Mouse (Mus musculus) liver, embryonic 14.5 days (tissue): Measurements from ENCODE around the gene Gmcl1. TPM values are rescaled to one million over a fixed set of nuclear protein-coding genes. Genes with fewer than 3 reads are reported as not detected.

Experiments
- ATAC-seq: fragments of 200-750 bp; cut with Nextera tagmentation; 2 replicates; pipeline ENCODE4 v1.8.0; 2017; ENCODE audit warnings: moderate number of reproducible peaks, mild to moderate bottlenecking, moderate library complexity; ENCODE audit not compliant: insufficient read depth
- DNase-seq, 3 experiments: peaks; one replicate each; pipeline ENCODE4 v3.0.0-alpha.2; 2012 to 2013; ENCODE audit warnings: low read depth in 3 of 3, low spot score in 3 of 3
- H3K27ac ChIP-seq: fragments of 300-500 bp; sonication (generic); 2 replicates; pipeline ENCODE4 v1.5.1; 2014; ENCODE audit warnings: moderate library complexity, mild to moderate bottlenecking, control low read depth, inconsistent platforms
- H3K27me3 ChIP-seq: fragments of 300-500 bp; sonication (generic); 2 replicates; pipeline ENCODE4 v1.6.1; 2014; ENCODE audit warnings: mild to moderate bottlenecking, low read length, moderate library complexity; ENCODE audit not compliant: control insufficient read depth, insufficient read depth
- H3K36me3 ChIP-seq: fragments of 300-500 bp; sonication (generic); replicated peaks from 2 replicates; pipeline ENCODE4 v1.6.1; 2014; ENCODE audit warnings: low read depth; ENCODE audit not compliant: control insufficient read depth, insufficient read depth
- H3K4me1 ChIP-seq, 2 experiments: fragments of 200-500 bp in 1 of 2; fragments of 300-500 bp in 1 of 2; sonication (generic) in 1 of 2; replicated peaks; 2 replicates each; pipeline ENCODE4 v1.6.1; 2012 to 2014; ENCODE audit warnings: antibody characterized with exemption in 1 of 2, inconsistent platforms in 1 of 2, low read length in 1 of 2; ENCODE audit not compliant: control insufficient read depth in 2 of 2, insufficient read depth in 2 of 2
- H3K4me2 ChIP-seq: fragments of 300-500 bp; sonication (generic); 2 replicates; pipeline ENCODE4 v1.6.1; 2014; ENCODE audit warnings: low read depth, mild to moderate bottlenecking, control low read depth, moderate library complexity
- H3K4me3 ChIP-seq, 2 experiments: fragments of 200-500 bp in 1 of 2; fragments of 300-500 bp in 1 of 2; sonication (generic) in 1 of 2; 2 replicates each; pipeline ENCODE4 v1.5.1; 2012 to 2014; ENCODE audit warnings: low read depth in 2 of 2, low read length in 2 of 2, mild to moderate bottlenecking in 2 of 2, control low read depth in 1 of 2, inconsistent platforms in 1 of 2, moderate library complexity in 1 of 2; ENCODE audit not compliant: insufficient read depth in 1 of 2
- H3K9ac ChIP-seq: fragments of 300-500 bp; sonication (generic); replicated peaks from 2 replicates; pipeline ENCODE4 v1.6.1; 2014; ENCODE audit warnings: mild to moderate bottlenecking, control low read depth, moderate library complexity
- H3K9me3 ChIP-seq: fragments of 300-500 bp; sonication (generic); 2 replicates; pipeline ENCODE4 v1.6.1; 2016; ENCODE audit warnings: low read length, mixed read lengths; ENCODE audit not compliant: control insufficient read depth
- CTCF ChIP-seq: IDR thresholded peaks from 2 replicates; pipeline ENCODE4 v1.5.1; 2016; ENCODE audit warnings: antibody characterized with exemption, low read depth, control low read depth
- EP300 ChIP-seq: IDR thresholded peaks from 2 replicates; pipeline ENCODE4 v1.6.1; 2016; ENCODE audit warnings: antibody characterized with exemption, low read depth
- WGBS: fragments of 180-500 bp; shearing (Covaris S2); extraction: QIAGEN DNeasy Blood & Tissue Kit; methylation state at CpG from one replicate; pipeline ENCODE4 v1.1.7; 2014; ENCODE audit not compliant: insufficient replicate concordance; 5-methylcytosine and 5-hydroxymethylcytosine counted together
- polyA plus RNA-seq, 2 experiments: library from polyadenylated mRNA; depleted of rRNA in 1 of 2; stranded (reverse) in 1 of 2; unstranded in 1 of 2; fragments of >200 nt; fragmentation: Nextera tagmentation in 1 of 2; extraction: Ambion mirVana in 1 of 2; gene quantifications; 2 replicates each; pipeline versions ENCODE4 v1.2.1 to v1.2.3; 2012 to 2014

Gene Gmcl1
- polyA plus RNA-seq, 2 experiments: 4.8 to 7.4 TPM

GRCm38 (mm10) chr6:86678341-86678740 is 54.8 kb downstream of the Gmcl1 start:
- peaks cover 0 to 2% of the 10 kb centered on the region in 2 experiments; a peak in 1 of 4 replicates for H3K4me1 ChIP-seq
- H3K36me3 ChIP-seq: peaks cover 41% of the 10 kb centered on the region
- H3K27me3 ChIP-seq: no peaks in the 10 kb centered on the region
- 83% methylated on average over 6 of the region's 6 CpGs for WGBS
- no peak for TF ChIP-seq CTCF
- no peak for TF ChIP-seq EP300
- no peak overlapping the region for H3K4me3 ChIP-seq
- no peak overlapping the region for H3K4me2 ChIP-seq
- DNase-seq (no peak), ATAC-seq (no peak)
- H3K9me3 ChIP-seq: no peaks in the 10 kb centered on the region
- H3K27ac ChIP-seq: no peak overlapping the region
- H3K9ac ChIP-seq: no peak overlapping the region

- DNase-seq (peak; percentile 73 to 76 (median 75)), ATAC-seq (no peak)
- Histone ChIP-seq H3K9ac (no peak overlapping the region), H3K27ac (no peak overlapping the region), H3K4me2 (no peak overlapping the region), H3K4me1 (peaks cover 23 to 24% of the 10 kb centered on the region in 2 experiments), H3K36me3 (peaks cover 27% of the 10 kb centered on the region), H3K9me3 (no peaks in the 10 kb centered on the region), H3K4me3 (no peak overlapping the region), H3K27me3 (no peaks in the 10 kb centered on the region)
- TF ChIP-seq EP300 (peak; percentile 43; the same call in 1 of the 2 replicates), CTCF (peak; percentile 95)
- WGBS: 3% methylated on average over 2 of the region's 2 CpGs
Measured at GRCm38 (mm10) chr6:86670873-86671272, 62.3 kb downstream of the Gmcl1 start.

GRCm38 (mm10) chr6:86669240-86669727 is 63.9 kb downstream of the Gmcl1 start:
- DNase-seq (peak; percentile 100), ATAC-seq (peak; percentile 99)
- under 1% methylated on average over 36 of the region's 37 CpGs for WGBS
- Histone ChIP-seq H3K9ac (peak overlapping the region; percentile 86), H3K9me3 (no peaks in the 10 kb centered on the region), H3K4me1 (peaks cover 28 to 35% of the 10 kb centered on the region in 2 experiments), H3K4me3 (peak overlapping the region; percentile 62 to 98), H3K4me2 (peak overlapping the region; percentile 84), H3K27me3 (no peaks in the 10 kb centered on the region), H3K27ac (peak overlapping the region; percentile 84), H3K36me3 (peaks cover 35% of the 10 kb centered on the region)
- TF ChIP-seq CTCF (no peak), EP300 (no peak)

GRCm38 (mm10) chr6:86668580-86669239 is 64.5 kb downstream of the Gmcl1 start, which contains the start of gene Mxd1:
Mxd1 (minus strand) TSS chr6:86669161.
- peak within 1 kb of the TSS; percentile 84 for H3K27ac ChIP-seq

GRCm38 (mm10) chr6:86667061-86667460 is 66.1 kb downstream of the Gmcl1 start:
- WGBS: 90% methylated on average over 10 of the region's 10 CpGs
- peaks cover 54% of the 10 kb centered on the region for H3K36me3 ChIP-seq
- peak overlapping the region; percentile 92 to 98 for H3K4me3 ChIP-seq
- H3K4me2 ChIP-seq: peak overlapping the region; percentile 65
- no peaks in the 10 kb centered on the region for H3K27me3 ChIP-seq
- peak overlapping the region; percentile 74 for H3K27ac ChIP-seq
- ATAC-seq (no peak), DNase-seq (no peak)
- TF ChIP-seq EP300 (no peak), CTCF (0 out of 2 replicates have a peak, but pooled peaks have one; percentile 5)
- H3K9me3 ChIP-seq: no peaks in the 10 kb centered on the region
- peaks cover 28 to 35% of the 10 kb centered on the region in 2 experiments for H3K4me1 ChIP-seq
- peak overlapping the region; percentile 96 for H3K9ac ChIP-seq

More at GRCm38 (mm10) chr6:86668580-86669239, 64.5 kb downstream of the Gmcl1 start, which contains the start of gene Mxd1:
- Histone ChIP-seq H3K4me1 (peaks cover 28 to 35% of the 10 kb centered on the region in 2 experiments), H3K4me3 (peak within 1 kb of the TSS; percentile 92 to 98), H3K27me3 (no peaks in the 10 kb centered on the region), H3K9ac (peak within 1 kb of the TSS; percentile 96), H3K9me3 (no peaks in the 10 kb centered on the region), H3K4me2 (peak within 1 kb of the TSS; percentile 84), H3K36me3 (peaks cover 38% of the 10 kb centered on the region)
- TF ChIP-seq EP300: no peak
- TF ChIP-seq CTCF: no peak
- ATAC-seq (peak; percentile 10), DNase-seq (no peak)
- WGBS: under 1% methylated on average over 71 of the region's 76 CpGs
